Mouse (Mus musculus) left cerebral cortex, adult 11 months (tissue): ENCODE data around the gene Tle1.

ENCODE experiments used
- DNase-seq: peaks from one replicate; pipeline ENCODE4 v3.0.0; 2022; ENCODE audit warnings: low spot score

The Tle1 gene

DNA sequence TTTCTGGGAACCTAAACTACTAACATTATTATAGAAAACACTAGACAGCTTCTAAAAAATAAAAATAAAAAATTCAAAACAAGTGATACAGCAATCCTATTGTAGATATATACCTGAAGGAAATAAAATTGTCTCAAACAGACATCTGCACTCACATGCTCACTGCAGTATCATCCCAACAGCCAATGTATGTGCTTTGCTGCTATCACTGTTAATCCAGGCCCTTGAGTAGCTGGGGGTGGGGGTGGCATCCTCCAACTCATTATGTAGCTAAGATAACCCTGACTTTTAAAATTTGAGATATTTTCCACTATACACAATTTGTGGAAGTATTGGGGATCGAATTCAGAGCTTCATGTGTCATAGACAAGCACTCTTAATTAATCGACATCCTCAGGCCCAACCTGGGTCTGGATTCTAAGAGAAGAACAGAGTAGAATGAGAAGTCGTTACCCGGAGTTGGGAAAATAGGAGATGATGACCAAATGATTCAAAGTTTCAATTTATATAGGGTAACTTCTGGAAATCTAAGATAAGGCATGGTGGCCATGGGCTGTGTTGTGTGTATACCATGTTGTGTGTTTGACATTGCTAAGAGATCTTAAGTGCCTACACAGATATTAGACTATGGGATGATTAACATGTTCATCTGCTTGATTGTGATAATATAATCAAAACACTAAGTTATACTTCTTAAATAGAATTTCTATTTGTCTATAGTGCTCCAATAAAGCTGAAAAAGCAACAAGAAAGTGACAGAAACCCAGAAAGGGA lies 38.1 kb downstream of the Tle1 start:
- no peak for DNase-seq

GRCm38 (mm10) chr4:72160102-72160511 lies 40.6 kb downstream of the Tle1 start:
- no peak for DNase-seq

- no peak for DNase-seq
Observed at GRCm38 (mm10) chr4:72157931-72158371, 42.8 kb downstream of the Tle1 start.

- DNase-seq: no peak
Observed at GRCm38 (mm10) chr4:72150460-72151131, 50.1 kb downstream of the Tle1 start.

GRCm38 (mm10) chr4:72146003-72146402 lies 54.7 kb downstream of the Tle1 start:
- DNase-seq: no peak

GRCm38 (mm10) chr4:72144541-72144940 lies 56.2 kb downstream of the Tle1 start:
- no peak for DNase-seq

GRCm38 (mm10) chr4:72140706-72141105 lies 60.0 kb downstream of the Tle1 start:
- DNase-seq: no peak

GRCm38 (mm10) chr4:72139475-72140120 lies 61.1 kb downstream of the Tle1 start:
- DNase-seq: no peak

- no peak for DNase-seq
Observed at GRCm38 (mm10) chr4:72138264-72139080, 62.2 kb downstream of the Tle1 start.

DNA sequence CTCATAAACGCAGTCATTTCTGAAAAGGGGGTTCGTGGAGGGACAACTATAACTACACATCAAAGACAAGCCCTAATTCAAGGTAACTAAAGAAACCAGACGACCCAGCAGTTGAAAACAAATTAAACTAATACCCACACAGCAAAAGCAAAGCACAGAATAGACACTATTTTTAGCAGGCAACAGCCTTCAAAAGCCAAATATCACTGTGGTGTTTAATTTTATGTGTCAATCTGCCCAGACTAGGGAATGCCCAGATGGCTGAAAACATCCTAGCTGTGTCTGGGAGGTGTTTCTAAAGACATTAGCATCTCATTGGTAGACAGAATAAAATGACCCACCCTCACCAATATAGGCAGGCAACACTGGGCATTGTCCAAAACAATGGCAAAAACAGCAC lies 68.1 kb downstream of the Tle1 start:
- DNase-seq: no peak

DNA sequence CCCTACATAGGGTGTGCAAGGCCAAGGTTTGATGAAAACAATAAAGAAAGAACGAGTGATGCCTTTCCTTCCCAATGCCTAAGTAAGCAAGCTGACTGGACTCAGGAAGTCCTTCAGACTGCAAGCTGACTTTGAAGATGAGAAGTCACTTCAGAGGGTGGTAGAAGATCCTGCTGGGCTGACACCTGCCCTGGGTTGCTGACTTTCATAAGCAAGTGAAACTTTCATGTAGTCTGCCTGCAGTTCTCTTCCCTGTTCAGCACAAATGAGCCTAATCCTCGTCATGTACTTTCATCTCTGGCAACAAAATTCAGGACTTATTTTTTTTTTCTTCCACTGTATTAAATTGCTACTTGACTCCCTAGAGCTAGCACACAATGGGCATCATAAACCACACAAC lies 73.1 kb downstream of the Tle1 start:
- DNase-seq: no peak

DNA sequence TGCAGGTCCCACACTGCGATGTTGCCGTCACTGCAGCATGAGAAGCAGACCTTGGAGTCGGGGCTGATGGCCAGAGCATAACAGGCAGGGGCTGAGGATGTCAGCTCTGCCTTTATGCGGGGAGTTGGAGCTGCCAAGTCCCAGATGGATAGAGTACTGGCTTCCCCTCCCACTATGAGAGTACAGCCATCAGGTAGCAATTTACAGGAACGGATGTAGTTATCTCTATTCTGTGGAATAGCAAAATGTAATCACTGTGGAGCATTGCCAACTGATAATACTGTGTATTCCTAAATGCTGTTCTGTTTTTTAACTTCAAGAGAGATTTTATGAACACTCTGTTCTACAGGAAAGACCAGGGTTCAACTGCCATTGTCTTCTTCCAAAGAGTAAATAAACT lies 75.9 kb downstream of the Tle1 start:
- DNase-seq: no peak

GRCm38 (mm10) chr4:72122837-72123236 lies 77.9 kb downstream of the Tle1 start:
- DNase-seq: no peak

- DNase-seq: no peak
Observed at GRCm38 (mm10) chr4:72122343-72122742, 78.4 kb downstream of the Tle1 start.

- no peak for DNase-seq
Observed at GRCm38 (mm10) chr4:72120050-72120449, 80.7 kb downstream of the Tle1 start.

DNA sequence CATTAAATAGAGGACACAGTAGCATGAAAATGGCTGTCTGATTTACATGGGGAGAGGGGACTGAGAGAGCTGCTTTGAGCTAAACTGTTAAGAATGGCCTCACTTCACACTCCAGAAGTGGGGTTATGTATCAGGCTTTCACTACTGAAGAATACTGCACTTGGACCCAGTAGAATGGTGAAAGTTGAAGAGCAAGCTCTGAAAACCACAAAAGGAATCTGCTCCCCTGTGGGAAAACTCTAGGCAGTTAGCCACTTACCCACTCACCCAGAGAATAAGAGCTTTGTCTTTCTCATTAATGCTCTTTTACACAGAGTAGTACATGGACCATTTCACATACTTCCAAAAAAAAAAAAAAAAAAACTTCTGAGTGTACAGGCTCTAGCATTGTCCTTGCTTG lies 95.0 kb downstream of the Tle1 start:
- no peak for DNase-seq

GRCm38 (mm10) chr4:72104186-72104585 lies 96.5 kb downstream of the Tle1 start:
- DNase-seq: no peak

DNA sequence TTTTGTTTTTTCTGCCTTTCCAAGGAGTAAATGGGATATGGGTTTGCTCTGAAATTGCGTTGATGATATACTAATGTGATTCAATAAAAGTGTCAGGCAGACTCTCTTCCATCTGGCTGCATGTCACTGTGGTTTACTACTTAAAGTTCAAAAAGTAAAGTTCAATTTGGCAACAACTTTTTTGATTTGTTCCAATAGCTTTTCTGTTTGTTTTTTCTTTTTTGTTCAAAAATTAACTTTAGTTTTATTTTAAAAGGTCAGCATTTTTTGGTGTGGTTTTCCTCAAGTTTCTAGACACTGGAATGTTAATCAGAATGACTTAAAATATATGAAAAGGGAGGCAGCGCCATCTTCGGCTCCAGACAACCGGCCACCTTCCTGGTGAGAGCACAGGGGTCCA lies 112.9 kb downstream of the Tle1 start:
- DNase-seq: no peak

GRCm38 (mm10) chr4:72069111-72069534 lies 131.6 kb downstream of the Tle1 start:
- no peak for DNase-seq

DNA sequence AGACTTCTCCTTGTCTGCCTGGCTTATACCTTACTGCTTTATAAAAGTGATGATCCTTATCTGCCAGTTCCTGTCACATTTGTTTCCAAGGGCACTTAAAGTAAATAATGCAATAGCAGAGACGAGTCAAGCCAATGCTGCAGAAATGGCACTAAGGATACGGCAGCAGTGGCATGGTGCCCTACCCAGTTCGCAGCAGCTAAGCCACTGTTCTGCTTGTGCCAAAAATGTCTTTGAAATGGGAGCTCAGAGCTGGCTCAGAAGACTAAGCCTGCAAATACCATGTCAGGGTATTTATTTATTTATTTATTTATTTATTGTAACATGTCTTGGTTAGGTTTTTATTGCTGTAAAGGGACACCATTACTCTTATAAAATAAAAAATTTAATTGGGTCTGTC lies 132.8 kb downstream of the Tle1 start:
- no peak for DNase-seq
